Mouse (Mus musculus): Measurements from ENCODE around the gene Eif2b3. TPM values are rescaled to one million over a fixed set of nuclear protein-coding genes. Genes with fewer than 3 reads are reported as not detected.

The Eif2b3 gene
- polyA plus RNA-seq, 2 experiments: 30.0 to 45.0 TPM

GRCm38 (mm10) chr4:117133366-117133796, 114.2 kb downstream of the Eif2b3 start:
- peak overlapping the region; percentile 75 for H3K9ac ChIP-seq (ENCODE audit: low read depth, low read length, severe bottlenecking)
- DNase-seq (ENCODE audit: low spot score) (no peak), ATAC-seq (ENCODE audit: low FRiP score, low read depth) (peak; percentile 13; the same call in 1 of the 2 replicates)
- H3K4me1 ChIP-seq (ENCODE audit: control insufficient read depth, insufficient read depth, low read length): peaks cover 8% of the 10 kb centered on the region; the same call in 1 of the 2 replicates
- TF ChIP-seq POLR2A (IDR thresholded peaks at IDR 0.05; ENCODE audit: borderline replicate concordance, extremely low read depth, insufficient read depth, insufficient read length): no peak
- whole genome bisulfite sequencing: 1% methylated on average over 40 of the region's 42 CpGs
- H3K4me3 ChIP-seq (replicated peaks; ENCODE audit: low read length): peak overlapping the region; percentile 80
- H3K36me3 ChIP-seq (ENCODE audit: control insufficient read depth, insufficient read depth, low read length): peaks cover 4% of the 10 kb centered on the region; the same call in 1 of the 2 replicates
- H3K4me2 ChIP-seq (replicated peaks; ENCODE audit: low read depth, low read length, severe bottlenecking): peak overlapping the region; percentile 98
- H3K27me3 ChIP-seq (ENCODE audit: control insufficient read depth, insufficient read depth, low read length): peaks cover 20% of the 10 kb centered on the region; the same call in 1 of the 2 replicates
- no peak overlapping the region for H3K27ac ChIP-seq (replicated peaks; ENCODE audit: low read depth, low read length)
- no peaks in the 10 kb centered on the region for H3K9me3 ChIP-seq (ENCODE audit: control insufficient read depth, low read length)

GRCm38 (mm10) chr4:117133817-117134600, 114.8 kb downstream of the Eif2b3 start, which contains the start of gene Plk3:
Gene Plk3, minus strand, starts transcription at chr4:117133963.
- Histone ChIP-seq H3K9ac (ENCODE audit: low read depth, low read length, severe bottlenecking) (peak within 1 kb of the TSS; percentile 75), H3K27me3 (ENCODE audit: control insufficient read depth, insufficient read depth, low read length) (peaks cover 20% of the 10 kb centered on the region; the same call in 1 of the 2 replicates), H3K9me3 (ENCODE audit: control insufficient read depth, low read length) (no peaks in the 10 kb centered on the region), H3K4me3 (replicated peaks; ENCODE audit: low read length) (peak within 1 kb of the TSS; percentile 80), H3K4me2 (replicated peaks; ENCODE audit: low read depth, low read length, severe bottlenecking) (peak within 1 kb of the TSS; percentile 98), H3K36me3 (ENCODE audit: control insufficient read depth, insufficient read depth, low read length) (peaks cover 4% of the 10 kb centered on the region; the same call in 1 of the 2 replicates), H3K27ac (replicated peaks; ENCODE audit: low read depth, low read length) (no peak within 1 kb of the TSS), H3K4me1 (ENCODE audit: control insufficient read depth, insufficient read depth, low read length) (peaks cover 8% of the 10 kb centered on the region; the same call in 1 of the 2 replicates)
- ATAC-seq (ENCODE audit: low FRiP score, low read depth) (peak; percentile 91), DNase-seq (ENCODE audit: low spot score) (peak; percentile 98)
- 4% methylated on average over 27 of the region's 48 CpGs for WGBS
- no peak for TF ChIP-seq POLR2A (IDR thresholded peaks at IDR 0.05; ENCODE audit: borderline replicate concordance, extremely low read depth, insufficient read depth, insufficient read length)

GRCm38 (mm10) chr4:117134601-117134995, 115.4 kb downstream of the Eif2b3 start:
- H3K36me3 ChIP-seq (ENCODE audit: control insufficient read depth, insufficient read depth, low read length): peaks cover 4% of the 10 kb centered on the region; the same call in 1 of the 2 replicates
- DNase-seq (ENCODE audit: low spot score): no peak
- peaks cover 20% of the 10 kb centered on the region; the same call in 1 of the 2 replicates for H3K27me3 ChIP-seq (ENCODE audit: control insufficient read depth, insufficient read depth, low read length)
- H3K9ac ChIP-seq (ENCODE audit: low read depth, low read length, severe bottlenecking): no peak overlapping the region
- no peak overlapping the region for H3K27ac ChIP-seq (replicated peaks; ENCODE audit: low read depth, low read length)
- no peak for ATAC-seq (ENCODE audit: low FRiP score, low read depth)
- H3K9me3 ChIP-seq (ENCODE audit: control insufficient read depth, low read length): no peaks in the 10 kb centered on the region
- H3K4me1 ChIP-seq (ENCODE audit: control insufficient read depth, insufficient read depth, low read length): peaks cover 8% of the 10 kb centered on the region; the same call in 1 of the 2 replicates
- H3K4me2 ChIP-seq (replicated peaks; ENCODE audit: low read depth, low read length, severe bottlenecking): no peak overlapping the region
- no peak for TF ChIP-seq POLR2A (IDR thresholded peaks at IDR 0.05; ENCODE audit: borderline replicate concordance, extremely low read depth, insufficient read depth, insufficient read length)
- 36% methylated on average over 2 of the region's 2 CpGs for WGBS
- no peak overlapping the region for H3K4me3 ChIP-seq (replicated peaks; ENCODE audit: low read length)

- Histone ChIP-seq H3K36me3 (ENCODE audit: control insufficient read depth, insufficient read depth, low read length) (0 out of 2 replicates have a peak, but pooled peaks cover 3% of the 10 kb centered on the region), H3K9me3 (ENCODE audit: control insufficient read depth, low read length) (no peaks in the 10 kb centered on the region), H3K4me2 (replicated peaks; ENCODE audit: low read depth, low read length, severe bottlenecking) (no peak overlapping the region), H3K27ac (replicated peaks; ENCODE audit: low read depth, low read length) (no peak overlapping the region), H3K4me3 (replicated peaks; ENCODE audit: low read length) (no peak overlapping the region), H3K4me1 (ENCODE audit: control insufficient read depth, insufficient read depth, low read length) (peaks cover 8% of the 10 kb centered on the region; the same call in 1 of the 2 replicates), H3K9ac (ENCODE audit: low read depth, low read length, severe bottlenecking) (no peak overlapping the region), H3K27me3 (ENCODE audit: control insufficient read depth, insufficient read depth, low read length) (peaks cover 20% of the 10 kb centered on the region; the same call in 1 of the 2 replicates)
- ATAC-seq (ENCODE audit: low FRiP score, low read depth) (no peak), DNase-seq (ENCODE audit: low spot score) (no peak)
- TF ChIP-seq POLR2A (IDR thresholded peaks at IDR 0.05; ENCODE audit: borderline replicate concordance, extremely low read depth, insufficient read depth, insufficient read length): no peak
- WGBS: 29% methylated on average over 8 of the region's 8 CpGs
These were observed 116.8 kb downstream of the Eif2b3 start for GRCm38 (mm10) chr4:117136034-117136433.

Other genes starting within 250 kb of the Eif2b3 start
- 44.1 and 44.6 TPM in 2 replicates for gene Toe1, start 211.8 kb upstream of the Eif2b3 start, polyA plus RNA-seq (2012; rRNA removed)
- gene Toe1, start 211.8 kb upstream of the Eif2b3 start, polyA plus RNA-seq (2014; fragmentation: Nextera tagmentation; extraction: Ambion mirVana): 35.9 TPM in 2 replicates
- gene Mutyh, start 211.7 kb upstream of the Eif2b3 start, polyA plus RNA-seq (2012; rRNA removed): 26.8 and 28.2 TPM in 2 replicates
- 10.2 and 11.0 TPM in 2 replicates for gene Mutyh, start 211.7 kb upstream of the Eif2b3 start, polyA plus RNA-seq (2014; fragmentation: Nextera tagmentation; extraction: Ambion mirVana)
- gene Hpdl, start 197.7 kb upstream of the Eif2b3 start, polyA plus RNA-seq (2012; rRNA removed): 0.57 and 0.79 TPM in 2 replicates
- gene Hpdl, start 197.7 kb upstream of the Eif2b3 start, polyA plus RNA-seq (2014; fragmentation: Nextera tagmentation; extraction: Ambion mirVana): 0.39 and 1.1 TPM in 2 replicates
- 1.0 and 1.2 TPM in 2 replicates for gene Zswim5, start 142.0 kb upstream of the Eif2b3 start, polyA plus RNA-seq (2012; rRNA removed)
- 0.23 and 0.58 TPM in 2 replicates for gene Zswim5, start 142.0 kb upstream of the Eif2b3 start, polyA plus RNA-seq (2014; fragmentation: Nextera tagmentation; extraction: Ambion mirVana)
- 78.5 and 92.3 TPM in 2 replicates for gene Urod, start 25.0 kb upstream of the Eif2b3 start, polyA plus RNA-seq (2012; rRNA removed)
- gene Urod, start 25.0 kb upstream of the Eif2b3 start, polyA plus RNA-seq (2014; fragmentation: Nextera tagmentation; extraction: Ambion mirVana): 79.2 and 96.1 TPM in 2 replicates
- gene Hectd3, start 24.1 kb upstream of the Eif2b3 start, polyA plus RNA-seq (2012; rRNA removed): 24.6 and 35.4 TPM in 2 replicates
- gene Hectd3, start 24.1 kb upstream of the Eif2b3 start, polyA plus RNA-seq (2014; fragmentation: Nextera tagmentation; extraction: Ambion mirVana): 11.1 and 11.2 TPM in 2 replicates
- gene Ptch2, start 76.7 kb downstream of the Eif2b3 start, polyA plus RNA-seq (2012; rRNA removed): 24.0 and 37.5 TPM in 2 replicates
- 11.2 and 11.4 TPM in 2 replicates for gene Ptch2, start 76.7 kb downstream of the Eif2b3 start, polyA plus RNA-seq (2014; fragmentation: Nextera tagmentation; extraction: Ambion mirVana)
- gene Btbd19, start 106.3 kb downstream of the Eif2b3 start, polyA plus RNA-seq (2012; rRNA removed): 16.0 and 23.0 TPM in 2 replicates
- gene Btbd19, start 106.3 kb downstream of the Eif2b3 start, polyA plus RNA-seq (2014; fragmentation: Nextera tagmentation; extraction: Ambion mirVana): 5.0 and 6.2 TPM in 2 replicates
- 0.10 and 0.14 TPM in 2 replicates for gene Tctex1d4, start 107.4 kb downstream of the Eif2b3 start, polyA plus RNA-seq (2012; rRNA removed)
- gene Tctex1d4, start 107.4 kb downstream of the Eif2b3 start, polyA plus RNA-seq (2014; fragmentation: Nextera tagmentation; extraction: Ambion mirVana): not detected in 2 replicates
- 7.3 and 8.9 TPM in 2 replicates for gene Plk3, start 114.6 kb downstream of the Eif2b3 start, polyA plus RNA-seq (2012; rRNA removed)
- gene Plk3, start 114.6 kb downstream of the Eif2b3 start, polyA plus RNA-seq (2014; fragmentation: Nextera tagmentation; extraction: Ambion mirVana): 4.7 and 5.8 TPM in 2 replicates
- gene Rps8, start 136.8 kb downstream of the Eif2b3 start, polyA plus RNA-seq (2012; rRNA removed): 1,144 and 1,706 TPM in 2 replicates
- gene Rps8, start 136.8 kb downstream of the Eif2b3 start, polyA plus RNA-seq (2014; fragmentation: Nextera tagmentation; extraction: Ambion mirVana): 1,276 and 1,329 TPM in 2 replicates
- gene Kif2c, start 163.2 kb downstream of the Eif2b3 start, polyA plus RNA-seq (2012; rRNA removed): 30.4 and 36.9 TPM in 2 replicates
- gene Kif2c, start 163.2 kb downstream of the Eif2b3 start, polyA plus RNA-seq (2014; fragmentation: Nextera tagmentation; extraction: Ambion mirVana): 43.3 and 50.9 TPM in 2 replicates
- 7.7 and 11.2 TPM in 2 replicates for gene Tmem53, start 232.5 kb downstream of the Eif2b3 start, polyA plus RNA-seq (2012; rRNA removed)
- gene Tmem53, start 232.5 kb downstream of the Eif2b3 start, polyA plus RNA-seq (2014; fragmentation: Nextera tagmentation; extraction: Ambion mirVana): 10.5 and 12.0 TPM in 2 replicates
- 1.4 and 1.9 TPM in 2 replicates for gene Armh1, start 232.7 kb downstream of the Eif2b3 start, polyA plus RNA-seq (2012; rRNA removed)
- 0.40 and 1.3 TPM in 2 replicates for gene Armh1, start 232.7 kb downstream of the Eif2b3 start, polyA plus RNA-seq (2014; fragmentation: Nextera tagmentation; extraction: Ambion mirVana)